Mouse (Mus musculus) neural tube, embryonic 10.5 days (tissue): ENCODE measurements around the gene Thumpd3.
A peak's percentile ranks its signal among the peaks of the same experiment; 100 is the strongest.

Experiments used
- DNase-seq: peaks from one replicate; pipeline ENCODE4 v3.0.0-alpha.2; 2017; ENCODE audit warnings: low spot score; ENCODE audit errors: extremely low spot score

Thumpd3 gene

GRCm38 (mm10) chr6:113036463-113037175 lies 9.4 kb upstream of the Thumpd3 start:
- DNase-seq = no peak

GRCm38 (mm10) chr6:113037946-113038734 lies 7.9 kb upstream of the Thumpd3 start:
- peak; percentile 46 for DNase-seq

GRCm38 (mm10) chr6:113038735-113039058 lies 7.3 kb upstream of the Thumpd3 start:
- no peak for DNase-seq

GRCm38 (mm10) chr6:113040319-113040718 lies 5.7 kb upstream of the Thumpd3 start:
- DNase-seq = no peak

GRCm38 (mm10) chr6:113041215-113041990 lies 4.6 kb upstream of the Thumpd3 start:
- no peak for DNase-seq

GRCm38 (mm10) chr6:113045575-113045974 lies 450 bp upstream of the Thumpd3 start:
- DNase-seq = no peak

- DNase-seq = no peak
Measured at GRCm38 (mm10) chr6:113047016-113047746, 1.2 kb downstream of the Thumpd3 start.

- no peak for DNase-seq
Measured at GRCm38 (mm10) chr6:113048371-113048770, 2.3 kb downstream of the Thumpd3 start.

- DNase-seq = no peak
Measured at GRCm38 (mm10) chr6:113049159-113049558, 3.1 kb downstream of the Thumpd3 start.

GRCm38 (mm10) chr6:113052972-113053371 lies 6.9 kb downstream of the Thumpd3 start:
- no peak for DNase-seq

- DNase-seq = no peak
Measured at GRCm38 (mm10) chr6:113054552-113055107, 8.6 kb downstream of the Thumpd3 start.

GRCm38 (mm10) chr6:113060892-113061563 lies 15.0 kb downstream of the Thumpd3 start:
- DNase-seq = no peak

- no peak for DNase-seq
Measured at GRCm38 (mm10) chr6:113062253-113062652, 16.2 kb downstream of the Thumpd3 start.

GRCm38 (mm10) chr6:113063363-113063762 lies 17.3 kb downstream of the Thumpd3 start:
- no peak for DNase-seq

GRCm38 (mm10) chr6:113065186-113065585 lies 19.2 kb downstream of the Thumpd3 start:
- no peak for DNase-seq

GRCm38 (mm10) chr6:113069154-113069553 lies 23.1 kb downstream of the Thumpd3 start:
- no peak for DNase-seq

- DNase-seq = no peak
Measured at GRCm38 (mm10) chr6:113075261-113075660, 29.2 kb downstream of the Thumpd3 start.

GRCm38 (mm10) chr6:113076012-113076685 lies 30.1 kb downstream of the Thumpd3 start:
- no peak for DNase-seq

- peak; percentile 98 for DNase-seq
Measured at GRCm38 (mm10) chr6:113076686-113077516, 30.9 kb downstream of the Thumpd3 start, which contains the start of gene Setd5. Gene Setd5 (plus strand): TSS chr6:113077365.
